Mouse (Mus musculus): ENCODE data around the gene Lgi2.

Gene Lgi2

DNA sequence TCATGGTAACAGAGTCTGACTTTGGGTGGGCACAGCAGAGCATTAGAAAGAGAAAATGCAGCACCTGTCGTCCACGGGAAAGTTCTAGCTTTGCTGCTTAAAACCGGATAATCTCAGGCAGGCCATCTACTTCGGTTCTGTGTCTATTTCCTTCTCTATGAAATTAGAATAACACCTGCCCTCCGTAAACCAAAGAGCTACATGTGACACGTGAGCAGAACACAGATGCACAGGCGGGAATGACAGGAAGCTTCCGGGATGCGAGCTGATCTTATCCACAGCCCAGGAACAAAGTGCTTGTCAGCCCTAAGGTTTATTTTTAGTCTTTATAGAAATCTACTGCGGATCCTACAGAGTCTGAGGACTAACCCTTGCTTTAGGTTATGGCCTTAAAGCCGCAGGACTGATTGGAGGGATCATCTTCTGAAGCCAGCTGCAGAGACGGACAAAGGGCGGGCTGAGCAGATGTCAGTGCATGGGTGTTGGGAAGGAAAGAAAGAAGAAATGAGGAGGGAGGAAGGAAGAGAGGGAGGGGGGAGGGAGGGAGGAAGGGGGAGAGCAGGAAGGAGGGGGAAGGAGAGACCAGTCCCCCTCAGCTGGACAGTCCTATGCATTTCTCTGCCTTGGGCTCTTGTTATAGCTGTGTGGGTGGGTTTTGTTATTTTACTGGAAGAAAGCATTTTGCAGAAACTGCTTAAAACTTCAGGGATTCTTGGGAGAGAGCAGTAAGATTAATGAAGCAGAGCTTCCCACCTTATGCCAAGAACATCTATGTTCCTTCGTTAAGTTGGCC, 31.3 kb downstream of the Lgi2 start:
- no peak for DNase-seq

- no peak for DNase-seq
Observed at GRCm38 (mm10) chr5:52533705-52534104, 32.6 kb downstream of the Lgi2 start.

DNA sequence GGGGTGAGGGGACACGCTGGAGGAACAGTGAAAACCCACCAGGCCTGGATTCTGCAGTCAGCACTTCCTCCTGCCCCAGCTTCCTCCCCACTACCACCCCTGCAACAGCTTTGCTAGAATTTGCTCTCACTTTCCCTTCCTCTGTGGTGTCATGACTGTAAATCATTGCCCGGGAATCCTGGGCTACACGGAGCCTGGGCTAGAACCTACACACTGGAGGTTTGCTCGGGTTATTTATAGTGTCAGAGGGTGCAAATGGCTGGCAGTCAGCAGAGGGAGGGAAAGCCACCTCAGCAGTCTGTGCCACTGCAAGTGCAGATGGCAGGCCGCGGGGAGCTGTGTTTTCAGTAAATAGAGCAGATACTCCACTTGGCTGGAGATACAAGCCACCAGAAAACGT, 37.7 kb downstream of the Lgi2 start:
- no peak for DNase-seq

DNA sequence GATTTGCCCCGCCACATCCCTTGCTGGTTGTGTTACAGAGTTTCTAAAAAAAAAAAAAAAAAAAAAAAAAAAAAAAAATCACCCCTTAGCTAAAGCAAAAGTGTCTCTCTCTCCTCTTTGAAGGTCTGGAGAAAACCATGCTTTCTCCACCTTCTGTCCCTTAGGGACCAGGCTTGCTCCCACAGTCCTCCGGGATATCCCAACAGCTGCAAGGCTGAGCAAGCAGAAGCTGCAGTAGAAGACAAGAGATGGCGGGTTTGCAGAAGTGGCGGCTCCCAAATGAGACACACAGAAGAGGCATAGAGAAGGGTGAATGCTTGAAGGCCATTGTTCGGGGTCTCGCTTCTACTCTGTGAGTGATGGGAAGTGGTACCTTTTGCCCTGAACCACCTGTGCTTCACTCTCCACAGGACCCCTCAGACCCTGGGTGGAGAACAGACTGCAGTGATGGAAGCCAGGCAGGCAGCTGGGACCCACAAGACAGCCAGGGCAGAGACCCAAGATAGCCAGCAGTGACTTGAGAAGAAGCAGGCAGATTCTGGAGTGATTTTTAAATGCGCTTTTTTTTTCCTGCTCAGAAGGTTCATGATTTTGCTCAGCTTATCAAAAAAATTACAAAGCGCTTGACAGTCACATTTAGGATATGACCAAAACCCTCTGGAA, 39.8 kb downstream of the Lgi2 start:
- DNase-seq = no peak

DNA sequence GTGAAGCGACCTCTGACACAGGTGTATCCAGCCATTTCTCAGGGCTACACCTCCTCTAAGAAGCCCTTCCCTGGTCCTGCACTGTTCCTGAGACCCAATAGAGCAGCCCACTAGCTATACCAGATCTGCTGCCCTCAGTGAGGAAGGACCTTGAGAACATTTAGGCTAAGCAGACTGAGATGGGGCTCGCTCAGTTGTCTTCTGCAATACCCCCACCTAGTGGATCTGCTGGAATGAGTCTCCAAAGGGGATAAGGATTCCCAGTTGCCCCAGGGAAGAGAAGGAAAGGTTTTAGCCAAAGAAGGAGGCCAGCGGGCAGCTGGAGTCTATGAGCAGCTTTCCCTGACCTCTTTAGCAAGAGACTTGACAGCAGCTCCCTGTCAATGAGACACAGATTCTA, 42.1 kb downstream of the Lgi2 start:
- peak; percentile 40 for DNase-seq

- no peak for DNase-seq
Observed at GRCm38 (mm10) chr5:52519921-52520320, 46.3 kb downstream of the Lgi2 start.

- DNase-seq = no peak
Observed at GRCm38 (mm10) chr5:52516072-52516476, 50.2 kb downstream of the Lgi2 start.

GRCm38 (mm10) chr5:52515246-52516021, 50.8 kb downstream of the Lgi2 start:
- DNase-seq = peak; percentile 73

GRCm38 (mm10) chr5:52511089-52511488, 55.2 kb downstream of the Lgi2 start:
- DNase-seq = no peak

DNA sequence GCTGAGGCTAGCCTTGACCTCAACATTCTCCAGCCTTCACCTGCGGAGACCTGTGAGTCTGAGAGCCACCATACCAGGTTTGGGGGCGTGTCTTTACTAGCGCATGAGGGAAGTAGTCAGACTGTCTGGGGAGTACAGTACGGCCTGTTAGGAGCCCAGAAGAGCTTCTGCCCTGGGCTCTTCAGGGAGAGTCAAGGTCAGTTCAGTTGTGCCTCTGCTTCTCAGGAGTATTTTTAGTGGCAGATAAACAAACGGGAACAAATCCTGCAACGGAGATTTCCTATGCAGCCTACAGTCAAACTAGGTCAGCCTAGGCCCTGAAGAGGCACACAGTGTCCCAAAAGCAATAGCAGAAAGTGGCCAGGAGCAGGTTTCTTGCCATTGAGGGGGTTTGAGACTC, 56.8 kb downstream of the Lgi2 start:
- DNase-seq = no peak

DNA sequence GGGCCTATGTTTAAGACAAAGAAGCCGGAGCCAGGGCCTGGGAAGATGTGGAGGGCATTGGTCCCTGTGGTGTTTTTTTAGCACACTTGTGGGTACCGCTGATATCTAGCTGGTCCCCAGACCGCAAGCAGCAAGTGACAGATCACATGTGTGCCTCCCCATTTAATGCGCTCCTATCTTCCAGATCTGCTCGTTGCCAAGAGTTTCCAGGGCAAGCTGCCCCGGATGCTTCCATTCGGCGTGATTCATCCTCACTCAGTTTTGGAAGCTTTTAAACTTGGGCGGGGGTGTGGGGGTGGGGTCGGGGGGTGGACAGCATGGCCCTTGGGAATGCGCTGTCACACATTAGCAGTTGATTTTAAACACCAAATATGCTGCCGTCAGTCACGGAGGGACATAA, 61.6 kb downstream of the Lgi2 start:
- DNase-seq = no peak

GRCm38 (mm10) chr5:52504148-52504547, 62.1 kb downstream of the Lgi2 start:
- no peak for DNase-seq

DNA sequence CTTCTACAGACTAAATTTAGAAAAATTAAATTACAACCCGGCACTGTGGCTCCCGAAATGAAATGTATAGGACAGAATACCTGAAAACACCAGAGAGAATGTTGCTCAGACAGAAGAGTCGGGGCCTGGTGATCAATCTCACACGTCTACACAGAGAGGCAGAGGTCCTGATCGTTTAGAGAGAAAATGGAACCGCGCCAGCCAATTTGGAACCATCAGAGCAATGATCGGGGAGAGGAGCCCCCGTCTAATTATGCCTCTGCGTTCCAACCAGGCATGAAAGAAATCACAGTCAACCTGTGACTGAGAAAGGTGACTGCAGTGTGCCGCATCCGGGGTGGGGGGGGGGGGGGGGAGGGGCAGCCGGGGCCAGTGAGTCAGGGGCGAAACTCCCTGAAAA, 70.6 kb downstream of the Lgi2 start:
- DNase-seq = no peak

GRCm38 (mm10) chr5:52491496-52491895, 74.8 kb downstream of the Lgi2 start:
- no peak for DNase-seq

DNA sequence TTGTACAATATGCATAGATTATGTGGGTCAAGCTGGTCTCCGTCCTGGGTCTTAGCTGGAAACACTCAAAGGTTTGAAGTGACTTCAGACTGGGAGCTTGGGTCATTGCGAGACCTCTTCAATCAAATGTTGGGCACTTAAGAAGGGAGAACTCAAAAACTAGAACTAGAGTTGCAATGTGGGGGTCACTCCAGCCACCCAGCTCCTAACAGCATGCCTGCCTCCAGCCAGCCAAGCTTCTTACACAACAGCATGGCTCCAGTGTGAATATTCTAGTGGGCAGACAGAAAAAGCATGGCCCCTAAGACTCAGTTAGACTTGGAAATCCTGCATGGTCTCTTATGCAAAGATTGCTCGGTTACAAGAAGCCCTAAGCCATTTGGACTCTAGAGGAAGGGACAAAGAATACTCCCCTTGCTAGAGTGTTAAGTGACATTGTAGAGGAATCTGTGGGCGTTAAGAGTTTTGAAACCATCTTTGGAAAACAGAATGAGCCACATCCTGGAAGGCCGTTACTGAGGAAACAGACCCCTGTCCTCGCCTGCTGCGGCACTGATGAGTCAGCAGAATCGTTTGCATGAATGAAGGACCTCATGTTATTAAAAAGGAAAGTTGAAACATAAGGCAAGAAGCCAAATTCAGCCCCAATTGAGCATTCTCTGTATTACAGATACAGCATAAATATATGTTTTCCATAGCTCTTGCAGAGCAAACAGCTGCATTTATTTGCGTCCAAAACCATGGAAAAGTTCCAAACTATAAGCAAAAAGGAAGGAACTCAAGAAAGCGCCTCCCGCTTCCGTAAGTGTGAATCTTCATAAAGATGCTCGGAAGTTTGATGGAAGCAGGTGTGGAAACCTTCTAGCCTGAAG, 78.5 kb downstream of the Lgi2 start:
- no peak for DNase-seq

Data from kidney, postnatal 14 days (tissue).